Mouse (Mus musculus) inflammation-experienced regulatory T-cells, adult 6 months (primary cell): ENCODE measurements around the gene Acap3. TPM values are rescaled to one million over a fixed set of nuclear protein-coding genes. Genes with fewer than 3 reads are reported as not detected.
A peak's percentile ranks its signal among the peaks of the same experiment; 100 is the strongest.

Experiments used
- ATAC-seq: one replicate; pipeline ENCODE4 v1.8.0; 2017
- polyA plus RNA-seq, 3 experiments: library from polyadenylated mRNA; unstranded; fragments of 100-300 nt; shearing (Covaris generic); gene quantifications; one replicate each; pipeline ENCODE4 v1.2.1; 2017

The Acap3 gene
- polyA plus RNA-seq, 3 experiments from 2014 or later, result 4.0 to 9.1 (median 5.8) TPM

DNA sequence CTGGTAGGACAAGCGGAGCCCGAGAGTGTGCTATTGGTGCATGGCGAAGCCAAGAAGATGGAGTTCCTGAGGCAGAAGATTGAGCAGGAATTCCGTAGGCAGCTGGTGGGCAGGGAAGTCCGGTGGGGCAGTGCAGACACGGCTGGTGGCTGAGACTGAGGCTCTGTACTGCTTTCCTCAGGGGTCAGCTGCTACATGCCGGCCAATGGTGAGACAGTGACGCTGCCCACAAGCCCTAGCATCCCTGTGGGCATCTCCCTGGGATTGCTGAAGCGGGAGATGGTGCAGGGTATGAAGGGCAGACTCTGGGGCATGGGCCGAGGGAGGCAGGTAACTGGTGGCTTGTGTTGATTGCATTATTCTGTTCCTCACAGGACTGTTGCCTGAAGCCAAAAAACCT, 3.9 kb upstream of the Acap3 start:
- ATAC-seq, result no peak

DNA sequence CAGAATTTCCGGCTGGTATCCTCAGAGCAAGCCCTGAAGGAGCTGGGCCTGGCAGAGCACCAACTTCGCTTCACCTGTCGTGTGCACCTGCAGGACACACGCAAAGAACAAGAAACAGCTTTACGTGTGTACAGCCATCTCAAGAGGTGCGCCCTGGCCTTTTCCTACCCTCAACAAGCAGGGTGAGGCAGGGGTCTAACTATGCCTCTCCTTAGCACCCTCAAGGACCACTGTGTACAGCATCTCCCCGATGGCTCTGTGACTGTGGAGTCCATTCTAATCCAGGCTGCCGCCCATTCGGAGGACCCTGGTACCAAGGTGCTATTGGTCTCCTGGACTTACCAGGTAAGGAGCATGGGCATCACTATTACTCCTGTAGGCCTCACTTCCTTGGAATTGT, 3.4 kb upstream of the Acap3 start:
- no peak for ATAC-seq

DNA sequence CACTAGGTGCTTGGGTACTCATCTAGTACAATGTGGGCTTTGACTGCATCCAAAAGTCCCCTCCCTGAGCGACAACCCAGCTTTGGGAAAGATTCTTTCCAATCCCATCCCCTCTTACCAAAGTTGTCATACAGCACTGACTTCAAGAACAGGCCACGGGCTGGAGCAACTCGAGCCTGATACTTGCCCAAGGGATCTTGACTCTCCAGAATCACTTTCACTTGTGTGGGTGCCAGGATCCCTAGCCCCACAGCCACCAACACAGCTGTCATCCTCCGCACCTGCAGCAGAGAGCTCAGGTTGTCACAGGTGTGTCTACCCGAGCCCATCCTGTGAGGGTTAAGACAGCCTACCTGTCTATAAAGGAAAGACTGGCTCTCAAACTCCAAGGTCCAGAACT, 2.3 kb upstream of the Acap3 start:
- ATAC-seq, result no peak

GRCm38 (mm10) chr4:155891011-155891471, 581 bp upstream of the Acap3 start:
- ATAC-seq, result no peak

DNA sequence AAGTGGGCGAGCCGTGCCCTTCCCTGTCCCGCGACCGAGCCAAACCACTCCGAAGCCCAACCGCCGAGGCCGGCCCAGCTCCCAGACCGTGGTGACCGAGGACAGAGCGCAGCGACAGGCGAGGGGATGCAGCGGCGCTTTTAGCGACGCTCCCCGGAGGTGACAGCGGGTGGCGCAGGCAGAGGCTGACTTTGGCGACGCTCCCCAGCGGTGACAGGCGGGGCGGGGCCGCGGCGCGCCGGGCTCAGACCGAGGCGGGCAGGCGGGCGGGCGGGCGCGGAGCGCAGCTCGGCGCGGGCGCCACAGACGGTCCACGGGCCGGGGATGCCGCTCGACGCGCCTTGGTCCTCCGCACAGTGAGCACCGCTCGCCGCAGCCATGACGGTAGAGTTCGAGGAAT, 395 bp downstream of the Acap3 start:
- peak; percentile 78 for ATAC-seq

GRCm38 (mm10) chr4:155892438-155893211, 1.0 kb downstream of the Acap3 start:
- no peak for ATAC-seq

- no peak for ATAC-seq
Observed at GRCm38 (mm10) chr4:155893212-155893690, 1.6 kb downstream of the Acap3 start.

DNA sequence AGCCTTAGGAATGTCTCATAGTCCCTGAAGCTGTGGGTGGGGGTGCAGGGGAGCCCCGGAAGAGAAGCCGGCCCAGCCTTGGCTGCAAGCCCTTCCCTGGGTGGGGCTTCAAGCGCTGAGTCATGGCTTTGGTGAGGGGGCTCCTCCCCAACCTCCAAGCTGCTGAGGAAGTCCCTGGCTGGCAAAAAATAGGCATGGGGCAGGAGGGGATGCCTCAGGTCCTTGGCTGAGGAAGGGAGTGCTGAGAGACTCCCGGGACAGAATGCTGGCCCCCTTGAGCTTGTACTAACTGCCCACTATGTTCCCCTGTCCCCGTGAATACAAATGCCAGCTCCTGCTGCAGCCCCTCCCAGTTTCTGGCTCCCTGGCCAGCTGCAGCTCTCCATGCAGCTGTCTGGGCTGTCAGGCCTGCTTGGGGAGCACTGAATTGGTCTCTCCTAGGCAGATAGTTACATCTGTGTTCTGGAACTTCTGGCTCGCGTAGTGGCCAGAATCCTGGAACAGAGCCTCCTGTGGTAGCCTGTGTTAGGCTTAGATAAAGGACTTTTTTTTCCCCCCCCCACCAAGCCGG, 2.8 kb downstream of the Acap3 start:
- no peak for ATAC-seq

GRCm38 (mm10) chr4:155895216-155895615, 3.6 kb downstream of the Acap3 start:
- ATAC-seq, result no peak

DNA sequence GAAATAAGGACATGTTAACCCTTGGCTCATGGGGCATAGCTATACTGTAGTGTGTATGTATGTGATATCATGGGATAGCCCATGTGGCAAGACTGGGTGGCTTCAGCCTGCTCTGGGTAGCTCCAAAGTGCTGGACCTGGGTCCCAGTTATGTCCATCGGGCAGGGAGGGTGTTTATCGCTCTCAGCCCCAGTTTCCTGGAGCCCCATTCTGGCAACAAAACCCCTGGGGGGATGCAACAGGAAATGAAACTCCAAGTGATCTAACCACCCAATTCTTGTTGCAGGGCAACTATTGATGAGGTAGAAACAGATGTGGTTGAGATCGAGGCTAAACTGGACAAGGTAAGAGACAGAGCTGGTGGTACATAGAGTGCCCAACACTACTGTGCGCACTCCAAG, 4.2 kb downstream of the Acap3 start:
- ATAC-seq, result no peak

DNA sequence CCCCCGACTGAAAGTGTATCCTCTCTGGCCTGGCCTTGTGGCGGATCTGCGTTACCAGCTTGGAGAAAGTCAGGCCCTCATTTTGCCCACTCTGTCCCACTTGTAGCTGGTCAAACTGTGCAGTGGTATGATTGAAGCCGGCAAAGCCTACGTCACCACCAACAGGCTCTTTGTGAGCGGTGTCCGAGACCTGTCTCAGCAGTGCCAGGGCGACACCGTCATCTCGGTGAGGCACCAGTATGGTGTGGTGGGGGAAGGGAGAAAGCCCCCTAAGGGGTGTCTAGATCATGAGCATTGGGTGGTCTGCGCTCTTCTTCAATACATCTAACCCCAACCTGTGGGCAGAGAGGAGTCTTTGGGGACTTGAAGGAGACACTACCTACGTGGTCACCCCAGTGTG, 4.8 kb downstream of the Acap3 start:
- ATAC-seq, result no peak

DNA sequence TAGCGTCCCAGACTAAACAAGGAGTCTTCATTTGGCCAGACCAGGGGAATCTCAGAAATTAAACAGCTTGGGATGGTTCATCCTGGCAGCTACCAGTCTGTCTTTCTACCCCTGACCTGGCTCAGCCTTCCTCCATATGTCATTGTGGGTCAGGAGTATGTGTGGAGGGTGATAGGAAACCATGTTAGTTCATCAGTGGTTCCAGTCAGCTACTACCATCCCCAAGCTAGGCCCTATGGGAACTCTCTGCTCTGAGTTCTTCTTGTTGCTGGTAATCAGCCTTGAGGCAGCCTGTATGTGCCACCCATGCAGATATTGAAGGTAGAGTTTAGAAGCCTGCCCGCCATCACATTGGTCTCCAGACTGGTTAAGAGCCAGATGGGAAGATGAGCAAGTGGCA, 6.7 kb downstream of the Acap3 start:
- no peak for ATAC-seq

DNA sequence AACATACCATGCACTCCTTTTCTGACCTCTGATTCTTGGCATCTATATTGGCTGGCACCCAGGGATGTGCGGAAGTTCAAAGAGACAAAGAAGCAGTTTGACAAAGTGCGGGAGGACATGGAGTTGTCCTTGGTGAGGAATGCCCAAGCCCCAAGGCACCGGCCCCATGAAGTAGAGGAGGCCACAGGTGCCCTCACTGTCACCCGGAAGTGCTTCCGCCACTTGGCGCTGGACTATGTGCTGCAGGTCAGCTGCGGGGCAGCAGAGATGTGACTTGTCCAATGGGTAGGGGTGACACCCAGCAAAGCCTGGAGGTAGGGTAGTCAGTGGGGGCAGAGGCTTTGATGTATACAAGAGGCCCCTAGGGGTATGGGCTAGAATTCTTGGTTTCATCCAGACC, 7.7 kb downstream of the Acap3 start:
- ATAC-seq, result no peak

- no peak for ATAC-seq
Observed at GRCm38 (mm10) chr4:155901205-155901604, 9.6 kb downstream of the Acap3 start.

DNA sequence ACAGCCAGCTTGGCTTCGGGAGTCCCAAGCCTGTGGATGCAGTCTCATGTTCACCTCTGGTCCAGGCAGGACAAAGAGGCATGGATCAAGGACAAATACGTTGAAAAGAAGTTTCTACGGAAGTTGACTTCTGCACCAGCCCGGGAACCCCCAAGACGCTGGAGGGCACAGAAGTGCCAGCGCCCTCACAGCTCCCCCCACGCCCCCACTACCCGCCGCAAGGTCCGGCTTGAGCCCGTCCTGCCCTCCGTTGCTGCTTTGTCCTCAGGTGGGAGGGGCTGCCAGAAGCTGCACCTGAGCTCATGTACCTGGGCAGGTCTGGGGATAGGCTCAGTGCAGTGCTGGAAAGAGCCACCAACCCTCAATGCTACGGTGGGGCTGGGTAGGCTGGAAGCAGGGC, 11.6 kb downstream of the Acap3 start:
- ATAC-seq, result no peak

DNA sequence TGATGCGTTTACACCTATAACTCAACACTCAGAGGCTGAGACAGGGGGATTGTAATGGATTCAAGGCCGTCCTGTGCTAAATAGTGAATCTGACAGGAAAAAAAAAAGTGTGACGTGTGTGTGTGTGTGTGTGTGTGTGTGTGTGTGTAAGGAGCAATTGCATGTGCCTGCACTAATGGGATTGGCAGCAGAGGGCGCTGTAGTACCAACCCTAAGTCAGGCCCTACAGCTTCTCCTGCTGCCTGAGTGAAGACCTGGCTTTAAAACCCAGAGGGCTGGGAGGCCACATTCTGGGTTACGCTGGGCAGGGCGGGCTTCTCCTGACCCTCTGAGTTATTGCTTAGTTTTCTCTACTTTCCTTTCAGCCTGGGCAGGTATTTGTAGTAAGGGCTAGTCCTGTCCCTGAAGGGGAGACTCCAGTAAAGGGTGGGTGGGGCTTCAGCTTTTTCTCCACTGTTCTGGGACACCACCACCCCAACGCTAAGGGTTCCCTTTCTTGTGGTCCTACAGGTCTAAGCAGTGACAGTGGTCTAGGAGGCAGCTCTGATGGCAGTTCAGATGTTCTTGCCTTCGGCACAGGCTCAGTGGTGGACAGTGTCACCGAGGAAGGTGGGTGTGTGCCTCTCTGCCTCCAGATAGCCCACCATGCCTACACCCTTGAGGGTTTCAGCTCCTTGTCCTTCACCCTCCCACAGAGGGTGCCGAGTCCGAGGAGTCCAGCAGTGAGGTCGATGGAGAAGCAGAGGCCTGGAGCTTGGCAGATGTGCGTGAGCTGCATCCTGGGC, 12.9 kb downstream of the Acap3 start:
- no peak for ATAC-seq

DNA sequence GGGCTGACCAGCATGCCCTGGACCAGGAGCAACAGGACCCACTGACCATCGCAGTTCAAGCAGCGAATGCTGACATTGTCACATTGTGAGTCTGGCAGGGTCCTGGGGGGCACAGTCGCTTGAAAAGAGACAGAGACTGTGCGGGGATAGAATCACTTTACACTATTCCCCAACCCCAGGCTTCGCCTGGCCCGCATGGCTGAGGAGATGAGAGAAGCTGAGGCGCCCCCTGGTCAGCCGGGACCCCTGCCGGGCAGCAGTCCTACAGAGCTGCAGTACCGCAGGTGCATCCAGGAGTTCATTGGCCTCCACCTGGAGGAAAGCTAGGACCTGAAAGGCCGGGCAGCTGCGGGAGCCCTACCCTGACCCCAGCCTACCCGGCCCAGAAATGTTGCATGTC, 14.0 kb downstream of the Acap3 start:
- no peak for ATAC-seq

GRCm38 (mm10) chr4:155906125-155906524, 14.5 kb downstream of the Acap3 start:
- no peak for ATAC-seq

- ATAC-seq, result no peak
Observed at GRCm38 (mm10) chr4:155907003-155907402, 15.4 kb downstream of the Acap3 start.

- ATAC-seq, result no peak
Observed at GRCm38 (mm10) chr4:155908281-155908680, 16.7 kb downstream of the Acap3 start.

DNA sequence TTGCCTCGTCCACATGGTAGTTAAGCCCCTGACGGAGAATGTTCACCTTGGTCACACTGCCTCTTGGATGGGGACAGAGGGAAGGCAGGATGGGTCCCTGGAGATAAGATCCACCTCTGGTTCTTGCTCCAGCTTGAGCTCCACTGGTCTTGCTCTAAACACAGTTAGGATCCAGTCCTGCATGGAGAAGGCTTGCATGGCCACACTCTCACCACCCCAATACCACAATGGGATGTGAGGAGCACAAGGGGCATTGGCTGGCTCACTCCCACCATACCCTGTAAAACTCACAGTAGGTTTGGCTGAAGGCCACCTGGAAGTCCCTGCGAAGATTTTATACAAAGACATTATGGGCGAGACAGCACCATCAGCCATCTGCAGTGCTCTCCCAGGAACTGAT, 17.1 kb downstream of the Acap3 start:
- no peak for ATAC-seq

DNA sequence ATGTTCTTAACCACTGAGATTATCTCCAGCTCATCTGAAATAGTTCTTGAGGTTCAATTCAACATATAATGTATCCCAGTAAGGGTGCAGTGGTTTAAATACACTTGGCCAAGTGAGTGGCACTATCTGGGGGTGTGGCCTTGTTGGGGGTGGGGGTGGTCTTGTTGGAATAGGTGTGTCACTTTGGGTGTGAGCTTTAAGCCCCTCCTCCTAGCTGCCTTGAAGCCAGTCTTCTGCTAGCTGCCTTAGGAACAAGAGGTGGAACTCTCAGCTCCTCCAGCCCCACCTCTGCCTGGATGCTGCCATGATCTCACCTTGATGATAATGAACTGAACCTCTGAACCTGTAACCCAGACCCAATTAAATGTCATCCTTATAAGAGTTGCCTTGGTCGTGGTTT, 40.4 kb downstream of the Acap3 start:
- no peak for ATAC-seq

DNA sequence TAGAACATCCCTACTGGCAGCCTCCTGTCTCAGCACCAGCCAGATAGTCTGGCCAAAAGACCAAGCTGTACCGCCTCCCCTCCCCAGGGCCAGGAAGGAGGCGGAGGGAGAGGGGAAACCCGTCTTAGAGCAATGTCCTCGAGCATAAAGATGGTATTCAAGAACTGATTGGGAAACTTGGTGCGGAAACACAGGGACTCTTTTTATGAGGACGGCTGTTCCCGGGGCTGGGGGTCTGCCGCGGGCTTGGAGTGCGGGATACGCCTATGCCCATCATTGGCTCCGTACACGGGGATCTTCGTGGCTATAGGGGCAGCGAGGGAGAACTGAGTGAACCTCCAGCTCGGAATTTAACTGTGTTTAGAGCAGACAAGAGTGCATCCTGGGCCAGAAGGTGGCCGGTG, 51.4 kb downstream of the Acap3 start:
- ATAC-seq, result peak; percentile 10
